Mouse (Mus musculus) heart, postnatal 0 days (tissue): ENCODE results near the gene Fibp.

Source experiments
- CTCF ChIP-seq: IDR thresholded peaks from 2 replicates; pipeline ENCODE4 v1.5.1; 2016; ENCODE audit warnings: antibody characterized with exemption, control low read depth, low read depth
- EP300 ChIP-seq: IDR thresholded peaks from 2 replicates; pipeline ENCODE4 v1.6.1; 2016; ENCODE audit warnings: antibody characterized with exemption, low read depth

- no peak for TF ChIP-seq CTCF
- no peak for TF ChIP-seq EP300
Measured at GRCm38 (mm10) chr19:5455037-5455436, 5.4 kb upstream of the Fibp start.
